Mouse (Mus musculus) adrenal gland, postnatal 25 days (tissue): ENCODE data around the gene Pik3r5. TPM values are rescaled to one million over a fixed set of nuclear protein-coding genes. Genes with fewer than 3 reads are reported as not detected.

Experiments used
- DNase-seq: peaks from one replicate; pipeline ENCODE4 v3.0.0; 2021; ENCODE audit warnings: mixed read lengths
- total RNA-seq: library from RNA; stranded (reverse); gene quantifications from 2 replicates; pipeline ENCODE4 v1.2.3, GENCODE M21; 2021

Gene Pik3r5
- total RNA-seq, 1 experiment from 2014 or later = 0.94 TPM

DNA sequence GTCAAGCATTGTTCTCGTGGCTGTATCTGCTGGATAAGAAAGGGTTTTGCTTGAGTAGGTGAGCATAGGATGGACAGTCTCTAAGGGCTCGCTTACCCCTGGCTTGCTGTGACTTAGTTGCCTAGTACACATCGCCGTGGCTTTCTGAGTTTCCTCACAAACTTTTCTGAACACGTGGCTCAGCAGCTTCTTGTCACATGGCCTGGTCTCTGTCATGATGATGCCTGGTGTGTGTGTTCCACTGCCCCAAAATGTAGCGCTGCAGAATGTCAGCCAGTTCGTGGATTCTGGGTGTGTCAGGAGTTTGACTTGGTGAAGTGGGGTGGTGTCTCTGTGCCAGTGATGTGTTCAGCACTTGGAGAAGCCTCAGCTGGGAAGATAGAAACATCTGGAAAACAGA is 16.4 kb downstream of the Pik3r5 start:
- no peak for DNase-seq

DNA sequence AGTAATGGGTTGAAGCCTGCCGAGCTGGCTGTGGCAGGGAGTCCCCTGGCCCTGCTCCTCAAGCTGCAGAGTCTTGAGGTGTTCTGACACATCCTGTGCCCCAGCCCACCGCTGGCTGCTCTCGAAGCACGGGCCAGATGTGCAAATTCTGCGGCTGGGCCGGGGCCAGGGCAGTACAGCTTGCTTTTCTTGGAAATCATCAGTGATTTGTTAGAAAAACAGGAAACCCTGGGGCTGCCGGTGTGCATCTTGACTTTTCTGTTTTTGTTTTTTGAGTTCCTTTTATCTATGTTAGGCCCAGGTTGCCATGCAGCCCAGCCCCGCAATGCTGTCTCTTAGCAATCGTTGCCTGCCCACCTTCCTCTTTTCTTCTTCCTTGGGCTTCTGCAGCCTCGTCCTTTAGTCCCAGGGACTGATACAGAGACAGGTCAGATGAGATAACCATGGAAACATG is 19.4 kb downstream of the Pik3r5 start:
- DNase-seq = no peak

DNA sequence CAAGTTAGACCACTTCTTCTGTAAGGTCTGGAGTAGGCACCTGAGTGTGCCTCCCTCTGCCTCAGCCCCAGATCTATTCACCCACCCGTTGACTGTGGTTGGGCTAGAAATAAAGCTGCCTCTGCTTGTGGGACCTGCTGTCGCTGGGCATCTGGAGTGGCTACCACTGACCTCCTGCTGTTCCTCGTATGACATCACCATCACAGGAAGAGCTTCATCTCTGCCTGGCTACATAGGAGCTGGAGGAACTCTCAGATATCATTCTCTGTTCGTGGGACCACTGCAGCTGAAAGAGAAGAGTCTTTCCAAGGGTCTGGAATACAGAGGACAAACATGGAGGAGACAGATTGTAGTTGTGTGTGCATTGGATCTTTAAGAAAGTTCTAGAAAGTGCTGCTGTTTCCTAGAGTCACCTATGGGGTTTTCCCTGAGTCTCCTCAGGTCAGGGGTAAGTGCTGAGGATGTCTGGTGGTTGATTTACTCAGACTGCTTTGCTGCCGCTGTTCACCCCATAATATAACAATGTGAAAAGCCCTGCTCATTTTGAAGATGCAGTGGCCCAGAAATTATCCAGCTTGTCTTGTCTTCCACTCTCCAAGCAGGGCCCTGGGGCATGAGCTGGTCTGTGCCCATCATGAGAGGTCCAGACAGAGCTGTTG is 20.0 kb downstream of the Pik3r5 start:
- DNase-seq = no peak

DNA sequence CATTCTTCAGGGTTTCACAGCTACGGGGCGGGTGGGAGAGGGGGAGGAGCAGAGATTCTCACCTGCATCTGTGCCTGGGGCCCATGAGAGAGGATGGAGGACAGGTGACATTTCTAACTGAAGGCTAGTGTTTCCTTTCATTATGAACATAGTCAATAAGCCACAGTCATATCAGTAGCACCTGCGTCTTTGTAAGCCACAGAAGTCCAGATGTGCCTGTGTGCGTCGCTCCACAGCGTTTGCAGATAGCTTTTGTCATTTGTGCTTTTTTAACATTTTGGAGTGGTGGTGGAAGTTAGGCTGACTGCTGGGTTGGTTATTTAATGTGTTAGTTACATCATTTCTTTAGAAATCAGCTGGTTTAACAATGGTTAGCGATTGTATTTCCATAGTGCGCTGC is 20.8 kb downstream of the Pik3r5 start:
- no peak for DNase-seq

- no peak for DNase-seq
Observed at GRCm38 (mm10) chr11:68453301-68453700, 21.4 kb downstream of the Pik3r5 start.

GRCm38 (mm10) chr11:68458086-68458485 is 26.2 kb downstream of the Pik3r5 start:
- no peak for DNase-seq

GRCm38 (mm10) chr11:68459021-68459420 is 27.1 kb downstream of the Pik3r5 start:
- DNase-seq = no peak

GRCm38 (mm10) chr11:68459486-68459885 is 27.6 kb downstream of the Pik3r5 start:
- no peak for DNase-seq

- no peak for DNase-seq
Observed at GRCm38 (mm10) chr11:68462716-68463115, 30.8 kb downstream of the Pik3r5 start.

GRCm38 (mm10) chr11:68464260-68464659 is 32.3 kb downstream of the Pik3r5 start:
- DNase-seq = no peak

GRCm38 (mm10) chr11:68465090-68465489 is 33.2 kb downstream of the Pik3r5 start:
- DNase-seq = no peak

GRCm38 (mm10) chr11:68467441-68467840 is 35.5 kb downstream of the Pik3r5 start:
- no peak for DNase-seq

GRCm38 (mm10) chr11:68467962-68468612 is 36.2 kb downstream of the Pik3r5 start:
- no peak for DNase-seq

DNA sequence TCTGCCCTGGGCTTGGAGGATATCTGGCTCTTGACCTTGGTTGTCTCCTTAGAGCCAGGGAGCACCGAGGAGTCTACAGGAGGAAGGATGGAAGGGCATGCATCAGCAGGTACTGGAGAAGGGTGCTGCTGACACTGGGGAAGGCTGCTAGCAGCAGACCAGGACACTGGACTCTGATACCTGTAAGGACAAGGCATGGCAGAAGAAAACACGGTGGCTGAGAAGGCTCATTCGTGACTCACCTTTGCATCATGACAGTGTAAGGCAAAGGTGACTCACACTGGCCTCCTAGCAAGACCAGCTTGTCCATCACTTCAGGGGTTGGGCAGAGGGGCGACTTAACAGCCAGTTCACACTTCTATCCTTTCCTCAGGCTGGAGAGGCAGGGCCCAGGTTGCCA is 37.0 kb downstream of the Pik3r5 start:
- DNase-seq = no peak

DNA sequence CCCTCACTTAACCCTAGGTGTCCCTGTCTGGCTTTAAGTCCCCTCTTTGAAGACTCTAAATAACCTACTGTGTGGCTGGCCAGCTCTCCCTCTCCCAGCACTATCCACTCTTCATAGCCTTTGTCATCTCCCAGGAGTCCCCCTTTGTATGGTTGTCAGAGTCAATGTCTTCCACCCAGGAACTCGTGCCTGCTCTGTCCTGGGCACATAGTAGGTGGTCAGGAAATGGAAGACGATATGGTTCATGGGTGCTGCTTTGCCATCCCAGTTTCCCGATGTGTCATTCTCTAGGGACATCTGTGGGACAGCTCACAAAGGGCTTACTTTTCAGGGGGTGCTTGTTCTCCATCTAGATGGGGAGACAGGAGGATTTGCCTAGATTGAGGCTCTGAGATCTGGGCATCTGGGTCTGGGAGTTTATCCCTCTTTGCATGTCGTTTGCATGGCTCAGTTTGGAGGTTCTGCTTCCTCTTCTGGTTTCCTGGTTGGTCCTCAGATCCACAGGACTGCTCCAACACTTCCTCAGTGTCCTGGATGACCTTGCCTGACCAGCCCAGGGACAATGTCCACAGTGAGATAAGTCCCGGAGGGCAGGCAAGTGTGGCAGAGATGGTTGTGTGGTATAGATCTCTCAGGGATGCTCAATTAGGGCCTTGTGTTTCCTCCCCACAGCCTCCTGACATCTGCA is 40.4 kb downstream of the Pik3r5 start:
- DNase-seq = no peak

GRCm38 (mm10) chr11:68474600-68474999 is 42.7 kb downstream of the Pik3r5 start:
- DNase-seq = no peak

DNA sequence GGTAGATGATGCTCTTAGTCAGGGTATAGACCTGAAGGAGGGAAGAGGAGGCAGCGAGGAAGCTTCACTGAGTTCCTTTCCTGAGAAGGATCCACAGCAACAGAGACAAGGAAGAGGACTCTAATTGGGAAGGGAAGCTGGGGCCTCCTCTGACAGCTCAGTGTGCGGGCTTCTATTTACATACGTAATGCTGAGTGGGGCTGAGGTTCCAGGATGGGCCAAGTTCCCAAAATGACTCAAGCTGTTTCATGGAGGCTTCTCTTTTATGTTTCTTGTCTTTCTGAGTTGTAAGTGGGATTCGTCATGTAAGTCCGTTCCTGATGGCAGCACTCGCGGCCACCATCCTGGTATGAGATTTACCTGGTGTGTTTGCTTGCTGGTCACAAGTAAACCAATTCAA is 43.8 kb downstream of the Pik3r5 start:
- DNase-seq = no peak

GRCm38 (mm10) chr11:68477661-68478060 is 45.7 kb downstream of the Pik3r5 start:
- DNase-seq = no peak

DNA sequence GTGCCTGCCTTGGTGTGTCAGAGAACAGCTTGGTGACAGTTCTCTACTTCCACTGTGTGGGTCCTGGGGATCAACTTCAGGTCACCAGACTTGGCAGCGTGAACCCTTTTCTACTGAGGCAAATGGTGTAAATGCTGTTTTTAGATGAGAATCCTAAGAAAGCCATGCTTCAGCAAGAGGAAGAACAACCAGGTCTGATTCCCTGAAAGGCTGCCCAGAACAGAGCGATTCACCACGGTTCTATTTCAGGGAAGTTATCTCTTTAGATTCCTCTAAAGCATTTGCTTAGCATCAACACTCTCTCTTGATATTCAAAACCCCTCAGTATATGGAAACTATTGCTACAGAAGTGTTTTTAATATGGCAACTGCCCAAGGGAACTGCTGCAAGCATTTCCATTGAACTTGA is 46.7 kb downstream of the Pik3r5 start:
- DNase-seq = no peak

DNA sequence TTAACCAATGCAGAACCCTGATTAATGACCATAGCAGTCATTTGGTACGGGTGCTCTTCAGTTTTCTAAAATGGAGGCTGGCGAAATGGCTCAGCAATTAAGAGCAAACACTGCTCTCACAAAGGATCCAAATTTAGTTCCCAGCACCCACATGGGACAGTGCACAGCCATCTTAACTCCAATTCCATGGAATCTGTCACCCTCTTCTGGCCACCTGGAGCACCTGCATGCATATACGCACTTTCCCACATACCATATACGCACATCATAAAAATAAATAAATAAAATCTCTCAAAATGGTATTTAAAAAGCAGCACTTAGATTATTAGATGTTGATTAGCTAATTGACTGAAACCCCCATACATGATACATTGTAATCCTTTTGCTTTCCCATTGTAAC is 48.7 kb downstream of the Pik3r5 start:
- no peak for DNase-seq

GRCm38 (mm10) chr11:68482001-68482400 is 50.1 kb downstream of the Pik3r5 start:
- no peak for DNase-seq

DNA sequence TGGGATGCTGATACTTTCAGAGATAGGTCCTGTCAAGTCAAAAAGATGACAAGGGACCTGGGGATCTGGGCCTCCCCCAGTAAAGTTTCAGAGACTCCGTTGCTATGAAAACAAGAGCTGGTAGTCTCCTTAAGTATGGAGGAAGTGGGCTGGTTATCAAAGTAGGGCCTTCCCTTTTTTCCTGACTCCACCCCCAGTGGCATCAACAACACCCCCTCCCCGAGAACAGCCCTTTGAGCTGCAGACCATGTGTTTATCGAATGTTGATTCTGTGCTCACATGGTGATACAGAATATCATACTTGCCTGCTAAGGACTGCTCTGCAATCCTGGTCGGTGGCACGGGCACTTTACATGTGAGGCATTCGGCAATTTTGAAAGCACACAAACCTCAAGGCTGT is 51.3 kb downstream of the Pik3r5 start:
- DNase-seq = no peak

DNA sequence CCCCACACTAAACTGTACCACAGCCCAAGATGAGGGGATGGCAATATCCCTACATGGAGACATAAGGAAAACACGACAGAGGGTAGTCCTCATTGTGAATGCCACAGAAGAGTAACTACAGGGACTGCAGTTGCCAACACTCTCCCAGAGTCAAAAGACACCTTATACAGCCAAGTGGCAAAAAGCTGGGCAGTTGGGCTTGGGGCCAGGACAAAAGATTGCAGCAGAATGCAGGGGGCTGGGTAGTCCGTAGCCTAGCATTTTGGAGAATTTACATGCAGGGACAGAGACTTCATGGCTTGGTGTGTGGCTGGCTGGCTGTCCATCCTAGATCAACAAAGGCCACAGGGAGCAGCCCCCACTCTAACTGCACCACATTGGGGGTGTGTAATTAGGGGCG is 52.5 kb downstream of the Pik3r5 start:
- DNase-seq = no peak
